Mouse (Mus musculus): ENCODE data around the gene Gps2. TPM values are rescaled to one million over a fixed set of nuclear protein-coding genes. Genes with fewer than 3 reads are reported as not detected.

Gps2 gene
- polyA plus RNA-seq, 1 experiment, result 272 TPM

DNA sequence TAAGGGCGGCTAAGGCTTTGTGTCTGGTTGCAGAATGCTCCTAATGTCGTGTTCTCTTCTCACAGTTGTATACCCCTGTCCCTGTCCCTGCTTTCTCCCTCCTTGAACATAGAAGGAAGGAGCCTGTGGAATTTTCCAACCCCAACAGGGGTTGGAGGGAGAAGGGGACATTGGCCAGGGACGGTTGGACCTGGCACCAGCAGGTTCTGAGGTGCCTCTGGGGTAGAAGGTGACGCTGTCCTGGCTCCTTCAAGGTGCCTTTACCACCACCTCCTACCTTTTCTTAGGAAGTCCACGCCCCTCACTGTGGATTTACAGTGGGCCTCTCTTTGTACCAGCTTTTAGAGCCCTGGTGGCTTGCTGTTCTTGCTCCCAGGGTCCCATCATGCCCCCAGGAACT, 24.1 kb downstream of the Gps2 start:
- WGBS, result 88% methylated on average over 5 of the region's 5 CpGs
- no peak overlapping the region for H3K27ac ChIP-seq (ENCODE audit: control insufficient read depth, insufficient read depth, low read length)
- H3K36me3 ChIP-seq (ENCODE audit: control insufficient read depth, insufficient read depth, low read length), result no peaks in the 10 kb centered on the region
- no peak for TF ChIP-seq CTCF (IDR thresholded peaks at IDR 0.05; ENCODE audit: borderline replicate concordance, control insufficient read depth, extremely low read depth, insufficient read depth, low read length, poor library complexity)
- no peak for TF ChIP-seq POLR2A (IDR thresholded peaks at IDR 0.05; ENCODE audit: control insufficient read depth, extremely low read depth, insufficient read depth, low read length, poor library complexity)
- no peak for DNase-seq
- H3K27me3 ChIP-seq (ENCODE audit: control insufficient read depth, insufficient read depth, low read length), result no peaks in the 10 kb centered on the region
- H3K4me3 ChIP-seq (ENCODE audit: control insufficient read depth, insufficient read depth, low read length), result no peak overlapping the region
- H3K4me1 ChIP-seq (replicated peaks; ENCODE audit: control insufficient read depth, insufficient read depth, low read length), result peaks cover 24% of the 10 kb centered on the region

DNA sequence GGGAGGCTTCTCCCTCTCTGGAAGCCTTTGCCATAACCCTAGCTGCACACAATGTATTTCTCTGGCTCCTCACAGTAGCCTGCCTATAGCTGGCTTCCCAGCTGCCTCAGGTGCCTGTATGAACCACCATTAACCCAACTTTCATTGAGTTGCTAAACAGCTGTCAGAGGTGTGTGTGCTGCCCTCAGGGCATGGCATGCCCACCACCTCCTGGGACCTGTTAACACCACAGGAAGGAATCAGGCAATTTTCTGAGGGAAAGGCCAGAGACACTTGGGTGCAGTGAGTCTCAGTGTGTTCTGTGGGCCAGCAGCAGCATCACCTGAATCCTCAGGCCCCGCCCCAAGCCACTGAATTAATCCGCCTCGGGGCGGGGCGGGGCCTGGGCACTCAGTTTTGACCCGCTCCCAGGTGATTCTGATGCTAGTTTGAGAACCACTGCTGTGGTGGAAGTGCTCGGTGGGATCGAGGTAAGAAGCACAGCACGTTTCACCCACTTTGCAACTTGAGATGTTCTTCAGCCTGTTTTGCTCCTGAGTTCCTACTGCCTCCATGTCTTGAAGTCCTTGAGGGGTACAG, 24.8 kb downstream of the Gps2 start:
- Histone ChIP-seq H3K4me3 (ENCODE audit: control insufficient read depth, insufficient read depth, low read length) (no peak overlapping the region), H3K36me3 (ENCODE audit: control insufficient read depth, insufficient read depth, low read length) (no peaks in the 10 kb centered on the region), H3K27ac (ENCODE audit: control insufficient read depth, insufficient read depth, low read length) (no peak overlapping the region), H3K4me1 (replicated peaks; ENCODE audit: control insufficient read depth, insufficient read depth, low read length) (peaks cover 24% of the 10 kb centered on the region), H3K27me3 (ENCODE audit: control insufficient read depth, insufficient read depth, low read length) (no peaks in the 10 kb centered on the region)
- TF ChIP-seq POLR2A (IDR thresholded peaks at IDR 0.05; ENCODE audit: control insufficient read depth, extremely low read depth, insufficient read depth, low read length, poor library complexity) (no peak), CTCF (IDR thresholded peaks at IDR 0.05; ENCODE audit: borderline replicate concordance, control insufficient read depth, extremely low read depth, insufficient read depth, low read length, poor library complexity) (no peak)
- 86% methylated on average over 9 of the region's 9 CpGs for WGBS
- no peak for DNase-seq

DNA sequence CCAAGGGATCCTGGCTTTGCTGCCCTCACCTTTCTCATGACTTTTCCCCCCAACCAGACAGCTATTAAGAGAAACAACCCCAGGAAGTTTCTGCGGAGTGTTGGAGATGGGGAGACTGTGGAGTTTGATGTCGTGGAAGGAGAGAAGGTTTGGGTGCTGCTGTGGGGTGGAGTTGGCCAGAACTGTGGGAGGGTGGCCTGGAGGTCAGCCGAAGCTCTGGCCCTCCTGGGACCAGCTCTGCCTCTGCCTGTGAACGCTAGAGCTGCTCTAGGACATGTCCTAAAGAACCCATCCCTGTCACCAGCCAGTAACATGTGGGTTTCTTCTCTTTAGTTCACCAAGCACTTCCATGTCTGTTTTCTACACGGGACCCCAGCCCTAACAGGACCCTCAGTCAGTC, 25.5 kb downstream of the Gps2 start:
- Histone ChIP-seq H3K27me3 (ENCODE audit: control insufficient read depth, insufficient read depth, low read length) (no peaks in the 10 kb centered on the region), H3K36me3 (ENCODE audit: control insufficient read depth, insufficient read depth, low read length) (no peaks in the 10 kb centered on the region), H3K27ac (ENCODE audit: control insufficient read depth, insufficient read depth, low read length) (no peak overlapping the region), H3K4me1 (replicated peaks; ENCODE audit: control insufficient read depth, insufficient read depth, low read length) (peaks cover 21% of the 10 kb centered on the region), H3K4me3 (ENCODE audit: control insufficient read depth, insufficient read depth, low read length) (no peak overlapping the region)
- TF ChIP-seq CTCF (IDR thresholded peaks at IDR 0.05; ENCODE audit: borderline replicate concordance, control insufficient read depth, extremely low read depth, insufficient read depth, low read length, poor library complexity) (no peak), POLR2A (IDR thresholded peaks at IDR 0.05; ENCODE audit: control insufficient read depth, extremely low read depth, insufficient read depth, low read length, poor library complexity) (no peak)
- no peak for DNase-seq
- 87% methylated on average over 5 of the region's 5 CpGs for WGBS

DNA sequence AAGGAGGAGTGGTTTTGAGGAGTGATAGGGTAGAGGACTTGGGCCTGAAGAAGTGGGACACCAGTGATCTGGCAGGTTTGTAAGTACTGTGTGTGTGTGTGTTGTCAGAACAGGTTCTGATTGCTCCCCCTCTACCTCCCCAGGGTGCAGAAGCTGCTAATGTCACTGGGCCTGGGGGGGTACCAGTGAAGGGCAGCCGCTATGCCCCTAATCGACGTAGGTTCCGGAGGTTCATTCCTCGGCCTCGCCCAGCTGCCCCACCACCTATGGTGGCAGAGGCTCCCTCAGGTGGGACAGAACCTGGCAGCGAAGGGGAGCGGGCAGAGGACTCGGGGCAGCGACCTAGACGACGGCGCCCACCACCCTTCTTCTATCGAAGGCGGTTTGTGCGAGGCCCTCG, 26.0 kb downstream of the Gps2 start:
- WGBS, result 94% methylated on average over 17 of the region's 17 CpGs
- TF ChIP-seq POLR2A (IDR thresholded peaks at IDR 0.05; ENCODE audit: control insufficient read depth, extremely low read depth, insufficient read depth, low read length, poor library complexity), result no peak
- no peak for TF ChIP-seq CTCF (IDR thresholded peaks at IDR 0.05; ENCODE audit: borderline replicate concordance, control insufficient read depth, extremely low read depth, insufficient read depth, low read length, poor library complexity)

DNA sequence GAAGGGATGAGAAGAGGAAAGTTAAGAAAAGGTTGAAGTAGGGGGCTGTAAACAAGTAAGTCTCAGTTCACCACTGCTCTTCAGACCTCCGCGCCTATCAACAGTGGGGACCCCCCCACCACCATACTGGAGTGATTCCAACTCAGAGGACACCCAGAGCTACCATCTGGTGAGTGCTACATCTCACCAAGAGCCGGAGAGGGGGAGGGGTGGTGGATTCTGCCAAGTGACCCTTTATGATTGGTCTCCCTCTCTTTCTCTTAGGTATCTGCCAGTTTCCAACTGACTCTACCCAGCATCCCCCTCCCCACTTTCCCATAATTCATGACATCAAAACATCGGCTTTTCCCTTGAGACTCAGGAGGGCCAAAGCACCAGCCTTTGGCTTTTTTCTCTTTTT, 27.3 kb downstream of the Gps2 start:
- H3K27me3 ChIP-seq (ENCODE audit: control insufficient read depth, insufficient read depth, low read length), result no peaks in the 10 kb centered on the region
- TF ChIP-seq CTCF (IDR thresholded peaks at IDR 0.05; ENCODE audit: borderline replicate concordance, control insufficient read depth, extremely low read depth, insufficient read depth, low read length, poor library complexity), result no peak
- no peak for TF ChIP-seq POLR2A (IDR thresholded peaks at IDR 0.05; ENCODE audit: control insufficient read depth, extremely low read depth, insufficient read depth, low read length, poor library complexity)
- peaks cover 11% of the 10 kb centered on the region for H3K4me1 ChIP-seq (replicated peaks; ENCODE audit: control insufficient read depth, insufficient read depth, low read length)
- no peak for DNase-seq
- H3K27ac ChIP-seq (ENCODE audit: control insufficient read depth, insufficient read depth, low read length), result no peak overlapping the region
- 94% methylated on average over 4 of the region's 4 CpGs for WGBS
- no peaks in the 10 kb centered on the region for H3K36me3 ChIP-seq (ENCODE audit: control insufficient read depth, insufficient read depth, low read length)
- H3K4me3 ChIP-seq (ENCODE audit: control insufficient read depth, insufficient read depth, low read length), result no peak overlapping the region

More for the DNA sequence above, 26.0 kb downstream of the Gps2 start:
- Histone ChIP-seq H3K4me3 (ENCODE audit: control insufficient read depth, insufficient read depth, low read length) (no peak overlapping the region), H3K36me3 (ENCODE audit: control insufficient read depth, insufficient read depth, low read length) (no peaks in the 10 kb centered on the region), H3K27ac (ENCODE audit: control insufficient read depth, insufficient read depth, low read length) (no peak overlapping the region), H3K4me1 (replicated peaks; ENCODE audit: control insufficient read depth, insufficient read depth, low read length) (peaks cover 19% of the 10 kb centered on the region), H3K27me3 (ENCODE audit: control insufficient read depth, insufficient read depth, low read length) (no peaks in the 10 kb centered on the region)
- no peak for DNase-seq

DNA sequence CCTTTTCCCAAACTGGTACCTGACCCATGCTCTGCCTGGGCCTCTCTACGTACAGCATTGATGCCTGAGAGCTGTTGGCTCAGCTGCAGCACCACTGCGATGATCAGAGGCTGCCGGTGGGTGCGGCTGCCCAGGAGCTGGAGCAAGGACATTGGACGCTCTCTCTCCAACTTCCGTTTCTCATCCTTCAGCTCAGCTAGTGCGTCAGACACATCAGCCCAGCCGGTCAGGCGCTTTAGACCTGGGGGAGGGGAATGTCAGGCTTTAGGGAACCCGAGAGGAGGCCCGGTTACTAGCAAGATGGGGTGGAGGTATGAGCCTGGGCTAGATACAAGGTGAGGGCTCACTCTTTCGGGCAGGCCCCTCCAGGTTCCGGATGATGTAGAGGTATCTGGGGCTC, 31.5 kb downstream of the Gps2 start:
- Histone ChIP-seq H3K27ac (ENCODE audit: control insufficient read depth, insufficient read depth, low read length) (no peak overlapping the region), H3K4me3 (ENCODE audit: control insufficient read depth, insufficient read depth, low read length) (no peak overlapping the region), H3K27me3 (ENCODE audit: control insufficient read depth, insufficient read depth, low read length) (no peaks in the 10 kb centered on the region), H3K4me1 (replicated peaks; ENCODE audit: control insufficient read depth, insufficient read depth, low read length) (peaks cover 16% of the 10 kb centered on the region), H3K36me3 (ENCODE audit: control insufficient read depth, insufficient read depth, low read length) (no peaks in the 10 kb centered on the region)
- no peak for DNase-seq
- WGBS, result 96% methylated on average over 13 of the region's 13 CpGs
- TF ChIP-seq CTCF (IDR thresholded peaks at IDR 0.05; ENCODE audit: borderline replicate concordance, control insufficient read depth, extremely low read depth, insufficient read depth, low read length, poor library complexity), result no peak

Measured in thymus, adult 2 months (tissue).